Mouse (Mus musculus) urinary bladder, postnatal 36 days (tissue): ENCODE data around the gene Grb10.

Experiments used
- DNase-seq, 2 experiments: peaks; one replicate each; pipeline ENCODE4 v3.0.0; 2022; ENCODE audit warnings: low spot score in 2 of 2, mixed read lengths in 1 of 2

Gene Grb10

GRCm38 (mm10) chr11:11945766-11946165, 92.7 kb downstream of the Grb10 start:
- no peak for DNase-seq

GRCm38 (mm10) chr11:11944814-11945213, 93.7 kb downstream of the Grb10 start:
- DNase-seq, result no peak

- no peak for DNase-seq
These were observed 94.5 kb downstream of the Grb10 start for GRCm38 (mm10) chr11:11944082-11944349.

- no peak for DNase-seq
These were observed 95.0 kb downstream of the Grb10 start for GRCm38 (mm10) chr11:11943240-11944081.

- no peak for DNase-seq
These were observed 95.9 kb downstream of the Grb10 start for GRCm38 (mm10) chr11:11942320-11943217.

GRCm38 (mm10) chr11:11940833-11941681, 97.4 kb downstream of the Grb10 start:
- DNase-seq, result no peak

GRCm38 (mm10) chr11:11939611-11940010, 98.9 kb downstream of the Grb10 start:
- no peak for DNase-seq

GRCm38 (mm10) chr11:11938591-11938990, 99.9 kb downstream of the Grb10 start:
- no peak for DNase-seq

- no peak for DNase-seq
These were observed 101.0 kb downstream of the Grb10 start for GRCm38 (mm10) chr11:11937340-11938030.

- no peak for DNase-seq
These were observed 103.7 kb downstream of the Grb10 start for GRCm38 (mm10) chr11:11934808-11935207.

GRCm38 (mm10) chr11:11932102-11932789, 106.2 kb downstream of the Grb10 start:
- DNase-seq, result no peak

GRCm38 (mm10) chr11:11931688-11932087, 106.8 kb downstream of the Grb10 start:
- no peak for DNase-seq

- no peak for DNase-seq
These were observed 108.0 kb downstream of the Grb10 start for GRCm38 (mm10) chr11:11930527-11930926.

- DNase-seq, result no peak
These were observed 109.4 kb downstream of the Grb10 start for GRCm38 (mm10) chr11:11929059-11929458.

GRCm38 (mm10) chr11:11928586-11928985, 109.9 kb downstream of the Grb10 start:
- no peak for DNase-seq

GRCm38 (mm10) chr11:11923900-11924299, 114.6 kb downstream of the Grb10 start:
- no peak for DNase-seq

- DNase-seq, result no peak
These were observed 115.1 kb downstream of the Grb10 start for GRCm38 (mm10) chr11:11923345-11923744.

GRCm38 (mm10) chr11:11922106-11922505, 116.4 kb downstream of the Grb10 start:
- DNase-seq, result no peak

- DNase-seq, result peak in 1 of 2 experiments; percentile 11
These were observed 130.6 kb downstream of the Grb10 start for GRCm38 (mm10) chr11:11907703-11908413.

GRCm38 (mm10) chr11:11905518-11905917, 133.0 kb downstream of the Grb10 start:
- DNase-seq, result no peak
